Comparison of ENCODE assay signal across 11 mouse cellular contexts in the genomic region with DNA sequence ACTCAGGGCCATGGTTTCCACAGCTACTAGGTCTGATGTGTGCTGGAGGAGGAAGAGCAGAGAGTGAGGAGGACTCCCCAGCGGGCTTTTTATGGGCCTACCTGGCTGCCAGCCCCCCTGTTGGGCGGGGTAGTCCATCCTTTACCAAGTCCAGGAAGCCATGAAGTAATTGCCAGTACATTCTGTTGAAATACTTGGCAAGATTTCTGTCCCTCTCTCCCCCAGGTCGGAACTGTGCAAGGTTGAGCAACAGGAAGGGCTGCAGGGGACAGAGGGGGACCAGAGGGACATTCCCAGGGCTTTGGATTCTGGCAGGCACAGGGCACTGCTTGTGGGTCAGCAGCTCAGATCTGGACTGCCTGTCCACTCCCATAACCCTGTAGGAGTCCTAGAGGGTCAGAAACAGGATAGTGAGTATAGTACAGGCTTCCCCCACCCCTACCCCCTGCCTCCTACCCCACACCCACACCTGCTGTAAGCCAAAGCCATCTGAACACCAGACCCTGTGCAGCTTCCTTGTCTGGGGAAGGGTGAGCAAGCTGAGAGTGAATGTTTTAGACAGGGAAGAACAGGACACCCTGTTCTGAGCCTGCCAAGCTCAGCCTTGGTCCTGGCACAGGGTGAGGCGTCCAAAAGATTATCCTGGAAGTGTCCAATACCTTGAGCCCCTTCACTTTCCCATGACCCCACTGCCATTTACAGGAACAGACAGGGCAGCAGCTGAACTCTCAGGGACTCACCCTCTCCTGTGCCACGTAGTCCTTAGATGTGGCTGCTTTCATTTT. TPM values are rescaled to one million over a fixed set of nuclear protein-coding genes. Genes with fewer than 3 reads are reported as not detected.
DNase-seq lines count a peak whose midpoint lies in the region; ATAC-seq and TF ChIP-seq lines count a peak whose summit lies in the region.
"Had no signal": no experiment of that assay in that cellular context is flagged by ENCODE, and none has a peak within 500 bp of the region (broad histone marks: within the 10 kb centered on the region; RNA-seq: fewer than 3 reads in every experiment).

TSS of gene Lcn2 (minus strand) at position 547 of the 785 bp plus-strand sequence.

- no peak for TF ChIP-seq EP300 in stomach, postnatal 0 days (optimal IDR thresholded peaks at IDR 0.05)

- ATAC-seq in neural tube, embryonic 13.5 days (ENCODE audit: low read depth): no peak
- no peak for ATAC-seq in neural tube, embryonic 15.5 days (ENCODE audit: low FRiP score)
- ATAC-seq in stomach, postnatal 0 days (ENCODE audit: low FRiP score, low TSS enrichment): no peak
- no peak for ATAC-seq in forebrain, embryonic 13.5 days
- ATAC-seq in hindbrain, postnatal 0 days: no peak

- 63% methylated on average over 5 of the region's 5 CpGs for WGBS in neural tube, embryonic 13.5 days
- 65% methylated on average over 5 of the region's 5 CpGs for WGBS in neural tube, embryonic 15.5 days
- 41% methylated on average over 5 of the region's 5 CpGs for WGBS in lung, adult 2 months
- WGBS in stomach, postnatal 0 days: 56% methylated on average over 5 of the region's 5 CpGs
- 72% methylated on average over 4 of the region's 5 CpGs for WGBS in forebrain, embryonic 13.5 days
- WGBS in hindbrain, postnatal 0 days: 49% methylated on average over 5 of the region's 5 CpGs

- no peak within 1 kb of the TSS for H3K27ac ChIP-seq in neural tube, embryonic 13.5 days (replicated peaks)
- no peak within 1 kb of the TSS for H3K27ac ChIP-seq in neural tube, embryonic 15.5 days (replicated peaks)
- no peak within 1 kb of the TSS for H3K27ac ChIP-seq in stomach, postnatal 0 days (replicated peaks)
- H3K27ac ChIP-seq in forebrain, embryonic 13.5 days: no peak within 1 kb of the TSS
- H3K27ac ChIP-seq in hindbrain, postnatal 0 days: no peak within 1 kb of the TSS

- no peak for TF ChIP-seq CTCF in lung, adult 2 months (IDR thresholded peaks at IDR 0.05; ENCODE audit: insufficient read depth, low read length)
- TF ChIP-seq CTCF in stomach, postnatal 0 days (IDR thresholded peaks at IDR 0.05; ENCODE audit: low read depth): no peak
- no peak for TF ChIP-seq CTCF in hindbrain, postnatal 0 days (IDR thresholded peaks at IDR 0.05; ENCODE audit: low read depth)

- H3K36me3 ChIP-seq in neural tube, embryonic 13.5 days: no peaks in the 10 kb centered on the region
- no peaks in the 10 kb centered on the region for H3K36me3 ChIP-seq in neural tube, embryonic 15.5 days
- no peaks in the 10 kb centered on the region for H3K36me3 ChIP-seq in stomach, postnatal 0 days (ENCODE audit: control insufficient read depth, insufficient read depth, low read length)
- H3K36me3 ChIP-seq in forebrain, embryonic 13.5 days (ENCODE audit: poor library complexity, severe bottlenecking): no peaks in the 10 kb centered on the region
- no peaks in the 10 kb centered on the region for H3K36me3 ChIP-seq in hindbrain, postnatal 0 days (ENCODE audit: insufficient read depth, low read length)
- H3K36me3 ChIP-seq: G1E had no signal

- H3K4me3 ChIP-seq in neural tube, embryonic 13.5 days: no peak within 1 kb of the TSS
- H3K4me3 ChIP-seq in neural tube, embryonic 15.5 days (replicated peaks): no peak within 1 kb of the TSS
- peak within 1 kb of the TSS; percentile 44 for H3K4me3 ChIP-seq in lung, adult 2 months (replicated peaks; ENCODE audit: extremely low read depth, low read depth, low read length)
- no peak within 1 kb of the TSS for H3K4me3 ChIP-seq in stomach, postnatal 0 days (ENCODE audit: low read depth, low read length)
- H3K4me3 ChIP-seq in forebrain, embryonic 13.5 days: no peak within 1 kb of the TSS
- H3K4me3 ChIP-seq in hindbrain, postnatal 0 days (ENCODE audit: low read length): no peak within 1 kb of the TSS

- H3K4me1 ChIP-seq in neural tube, embryonic 13.5 days (replicated peaks): no peaks in the 10 kb centered on the region
- no peaks in the 10 kb centered on the region for H3K4me1 ChIP-seq in neural tube, embryonic 15.5 days
- peaks cover 3% of the 10 kb centered on the region; the same call in 1 of the 2 replicates for H3K4me1 ChIP-seq in lung, adult 2 months (ENCODE audit: control insufficient read depth, insufficient read depth, low read length)
- no peaks in the 10 kb centered on the region for H3K4me1 ChIP-seq in stomach, postnatal 0 days (replicated peaks; ENCODE audit: control insufficient read depth, insufficient read depth)
- no peaks in the 10 kb centered on the region for H3K4me1 ChIP-seq in forebrain, embryonic 13.5 days
- no peaks in the 10 kb centered on the region for H3K4me1 ChIP-seq in hindbrain, postnatal 0 days (ENCODE audit: insufficient read depth, low read length)

- H3K27me3 ChIP-seq in neural tube, embryonic 13.5 days: peaks cover 9% of the 10 kb centered on the region; the same call in 1 of the 2 replicates
- H3K27me3 ChIP-seq in neural tube, embryonic 15.5 days (replicated peaks): peaks cover 8% of the 10 kb centered on the region; the same call in 1 of the 2 replicates
- no peaks in the 10 kb centered on the region for H3K27me3 ChIP-seq in stomach, postnatal 0 days (ENCODE audit: control insufficient read depth, insufficient read depth, low read length)
- peaks cover 11% of the 10 kb centered on the region for H3K27me3 ChIP-seq in forebrain, embryonic 13.5 days
- no peaks in the 10 kb centered on the region for H3K27me3 ChIP-seq in hindbrain, postnatal 0 days (ENCODE audit: insufficient read depth, low read length)

- DNase-seq in fat pad, adult 2 months (ENCODE audit: extremely low read depth, low read depth, low spot score): peak; percentile 92
- peak; percentile 24 for DNase-seq in lung, adult 2 months
- DNase-seq in stomach, postnatal 0 days (ENCODE audit: low spot score): no peak
- no peak for DNase-seq in hindbrain, postnatal 0 days (ENCODE audit: low spot score)
- DNase-seq: embryo, embryonic 11 days; right cerebral cortex, postnatal 14 days; thymus, postnatal 36 days had no signal

- H3K9me3 ChIP-seq in neural tube, embryonic 13.5 days: no peaks in the 10 kb centered on the region
- H3K9me3 ChIP-seq in neural tube, embryonic 15.5 days (replicated peaks): no peaks in the 10 kb centered on the region
- no peaks in the 10 kb centered on the region for H3K9me3 ChIP-seq in stomach, postnatal 0 days (ENCODE audit: control insufficient read depth, low read length)
- no peaks in the 10 kb centered on the region for H3K9me3 ChIP-seq in forebrain, embryonic 13.5 days (replicated peaks)
- H3K9me3 ChIP-seq in hindbrain, postnatal 0 days (ENCODE audit: low read length): no peaks in the 10 kb centered on the region
- H3K9me3 ChIP-seq: G1E had no signal

- H3K4me2 ChIP-seq in neural tube, embryonic 13.5 days: no peak within 1 kb of the TSS
- H3K4me2 ChIP-seq in neural tube, embryonic 15.5 days: no peak within 1 kb of the TSS
- H3K4me2 ChIP-seq in stomach, postnatal 0 days (replicated peaks; ENCODE audit: low read depth): no peak within 1 kb of the TSS
- H3K4me2 ChIP-seq in forebrain, embryonic 13.5 days: no peak within 1 kb of the TSS
- H3K4me2 ChIP-seq in hindbrain, postnatal 0 days (ENCODE audit: low read depth, low read length): no peak within 1 kb of the TSS

- no peak for TF ChIP-seq POLR2A in lung, adult 2 months (IDR thresholded peaks at IDR 0.05; ENCODE audit: borderline replicate concordance, extremely low read depth, low read depth, low read length)

- peak within 1 kb of the TSS; percentile 13; the same call in 1 of the 2 replicates for H3K9ac ChIP-seq in neural tube, embryonic 13.5 days
- H3K9ac ChIP-seq in neural tube, embryonic 15.5 days (replicated peaks): no peak within 1 kb of the TSS
- 0 out of 2 replicates have a peak within 1 kb of the TSS, but pooled peaks have one; percentile 18 for H3K9ac ChIP-seq in stomach, postnatal 0 days (ENCODE audit: low read length)
- H3K9ac ChIP-seq in forebrain, embryonic 13.5 days: no peak within 1 kb of the TSS; the same call in 1 of the 2 replicates
- H3K9ac ChIP-seq in hindbrain, postnatal 0 days (replicated peaks; ENCODE audit: low read length): no peak within 1 kb of the TSS

RNA-seq across cellular contexts. Expression of gene Lcn2, which starts in this region (rescaled TPM):
- polyA plus RNA-seq in neural tube, embryonic 13.5 days (2015; fragmentation: Nextera tagmentation; extraction: Ambion mirVana): 0.56 and 1.4 TPM in 2 replicates
- 0.95 and 1.1 TPM in 2 replicates for polyA plus RNA-seq in neural tube, embryonic 15.5 days (2015; fragmentation: Nextera tagmentation; extraction: Ambion mirVana)
- polyA plus RNA-seq in lung, adult 2 months (2012; rRNA removed): 193 and 242 TPM in 2 replicates
- polyA plus RNA-seq in stomach, postnatal 0 days (2015; fragmentation: Nextera tagmentation; extraction: Ambion mirVana): 1.8 TPM in 2 replicates
- 0.20 TPM in 1 of 2 replicates, not detected in the other for polyA plus RNA-seq in forebrain, embryonic 13.5 days (2015; fragmentation: Nextera tagmentation; extraction: Ambion mirVana)
- total RNA-seq in hindbrain, postnatal 0 days (2014; rRNA removed): 0.31 and 0.58 TPM in 2 replicates
- 0.80 and 0.93 TPM in 2 replicates for polyA plus RNA-seq in hindbrain, postnatal 0 days (2015; fragmentation: Nextera tagmentation; extraction: Ambion mirVana)
- total RNA-seq: G1E had no signal

Comparison
In these comparisons a context has a peak if more than half of its experiments do, and no peak if none do; other contexts are left out.
1. RNA of gene Lcn2 (polyA plus RNA-seq): 193 to 242 TPM in lung, adult 2 months; 1.8 TPM in stomach, postnatal 0 days, 0.56 to 1.4 TPM in neural tube, embryonic 13.5 days, 0.95 to 1.1 TPM in neural tube, embryonic 15.5 days, 0.80 to 0.93 TPM in hindbrain, postnatal 0 days and 0.20 TPM in forebrain, embryonic 13.5 days; every median in the first group is over 10 times any median in the second.
2. H3K9ac ChIP-seq: peak in neural tube, embryonic 13.5 days (single experiment) and stomach, postnatal 0 days (single experiment); none in neural tube, embryonic 15.5 days (single experiment), forebrain, embryonic 13.5 days (single experiment) and hindbrain, postnatal 0 days (single experiment).
3. DNase-seq: peak in fat pad, adult 2 months (single experiment) and lung, adult 2 months (single experiment); none in stomach, postnatal 0 days (single experiment) and hindbrain, postnatal 0 days (single experiment).